Mouse (Mus musculus): ENCODE results near the gene Il12rb1.

DNA sequence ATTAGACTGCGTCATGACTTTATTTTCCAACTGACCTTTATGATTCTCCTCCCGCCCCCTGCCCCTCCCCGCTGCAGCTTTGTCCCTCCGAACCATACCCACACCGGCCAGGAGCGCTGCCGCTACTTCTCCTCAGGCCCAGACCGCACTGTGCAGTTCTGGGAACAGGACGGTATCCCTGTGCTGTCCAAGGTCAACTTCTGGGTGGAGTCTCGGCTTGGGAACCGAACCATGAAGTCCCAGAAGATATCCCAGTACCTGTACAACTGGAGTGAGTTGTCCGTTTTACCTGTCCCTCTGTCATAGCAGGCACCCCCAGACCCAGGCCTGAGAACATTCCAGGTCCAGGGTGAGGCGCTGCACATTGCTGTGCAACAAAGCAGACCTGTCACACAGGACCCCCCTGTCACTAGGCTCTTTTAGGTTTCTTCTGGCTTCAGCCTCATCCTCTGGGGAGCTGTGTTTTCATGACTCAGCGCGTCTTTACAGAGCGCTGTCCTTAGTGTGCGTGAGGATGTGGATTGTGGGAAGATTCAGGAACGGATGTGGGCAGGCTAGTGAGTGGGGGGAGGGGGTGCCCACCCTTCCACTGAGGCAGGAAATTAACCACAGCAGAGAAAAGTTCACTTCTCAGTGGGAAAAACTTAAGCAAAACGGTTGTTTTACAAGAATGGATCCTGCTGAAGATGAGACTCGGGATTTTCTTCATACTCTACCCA lies 2.9 kb downstream of the Il12rb1 start:
- TF ChIP-seq CTCF (IDR thresholded peaks at IDR 0.05) (no peak), EP300 (IDR thresholded peaks at IDR 0.05) (no peak)

Data from lung, postnatal 0 days (tissue).